Mouse (Mus musculus): ENCODE data around the gene Olfr978.
"Not testable (repeated sequence)": the region's sequence is repeated elsewhere in the genome, so short reads cannot be mapped to it uniquely, and the experiment has no call there.

The Olfr978 gene

GRCm38 (mm10) chr9:39991813-39992212, at the start of gene Olfr978:
TSS of gene Olfr978 (plus strand) at chr9:39992113.
- no peak for DNase-seq (ENCODE audit: low spot score)

DNA sequence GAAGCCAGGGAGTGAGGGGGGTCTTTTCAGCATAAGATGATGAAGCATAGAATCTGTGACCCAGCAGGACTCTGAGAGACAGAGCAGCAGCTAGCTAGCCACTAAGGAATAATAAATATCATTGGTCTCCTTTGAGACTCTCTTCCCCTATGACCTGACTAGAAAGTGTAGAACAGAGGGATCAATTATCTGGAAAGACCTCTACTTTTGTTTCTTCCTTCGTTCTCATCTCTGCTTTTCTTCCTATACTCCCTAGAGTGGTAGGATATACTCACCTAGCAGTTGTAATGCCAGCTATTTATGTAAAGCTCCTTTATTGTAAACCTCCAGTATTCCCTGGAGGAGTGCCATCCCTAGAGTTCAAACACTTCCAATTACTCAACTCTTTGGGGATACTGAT, 40.0 kb upstream of the Olfr978 start, which contains the start of gene Olfr975:
Gene Olfr975 (minus strand): TSS at position 101 of the 400 bp plus-strand sequence.
- no peak for DNase-seq (ENCODE audit: low spot score)

DNA sequence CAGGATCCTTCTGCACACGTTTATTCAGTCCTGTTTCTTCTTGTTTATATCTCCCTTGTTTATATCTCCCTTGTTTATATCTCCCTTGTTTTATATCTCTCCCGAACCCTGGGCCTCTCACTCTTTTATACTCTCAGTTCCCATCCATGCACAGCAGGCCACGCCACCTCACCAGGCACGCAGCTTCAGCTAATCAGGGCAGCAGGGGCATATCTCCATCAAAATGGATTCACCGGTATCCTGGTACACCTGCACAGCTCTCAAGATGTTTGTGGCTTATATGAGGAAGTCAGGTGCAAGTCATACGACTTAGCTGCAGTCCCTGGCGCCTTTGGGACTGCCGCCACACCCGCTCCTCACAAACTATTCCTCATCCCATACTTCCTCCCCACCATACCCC, 30.9 kb upstream of the Olfr978 start, which contains the start of gene Olfr976:
Gene Olfr976 (minus strand): TSS at position 101 of the 400 bp plus-strand sequence.
- DNase-seq (ENCODE audit: low spot score): not testable (repeated sequence)

- DNase-seq (ENCODE audit: low spot score): not testable (repeated sequence)
Observed at GRCm38 (mm10) chr9:39976581-39977145, 15.2 kb upstream of the Olfr978 start.

DNA sequence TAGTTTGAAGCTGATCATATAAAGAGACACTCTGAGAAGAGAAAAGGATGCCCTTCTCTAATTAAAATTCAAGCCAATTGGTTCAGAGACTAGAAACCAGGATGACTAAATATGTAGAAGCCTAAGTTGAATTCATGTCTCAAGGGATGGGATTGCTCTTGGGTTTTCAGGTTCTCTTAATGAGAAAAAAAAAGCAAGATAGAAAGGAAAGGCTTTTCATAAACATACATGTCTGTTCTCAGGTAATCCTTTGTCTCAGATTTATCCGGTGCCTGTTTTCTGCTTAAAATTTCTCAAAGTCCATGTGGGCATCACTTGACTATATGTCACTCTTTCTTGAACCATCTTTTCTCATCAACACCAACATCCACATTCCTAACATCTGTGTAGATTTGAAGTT, 11.5 kb downstream of the Olfr978 start, which contains the start of gene Olfr979:
Gene Olfr979 (minus strand): TSS at position 101 of the 400 bp plus-strand sequence.
- no peak for DNase-seq (ENCODE audit: low spot score)

DNA sequence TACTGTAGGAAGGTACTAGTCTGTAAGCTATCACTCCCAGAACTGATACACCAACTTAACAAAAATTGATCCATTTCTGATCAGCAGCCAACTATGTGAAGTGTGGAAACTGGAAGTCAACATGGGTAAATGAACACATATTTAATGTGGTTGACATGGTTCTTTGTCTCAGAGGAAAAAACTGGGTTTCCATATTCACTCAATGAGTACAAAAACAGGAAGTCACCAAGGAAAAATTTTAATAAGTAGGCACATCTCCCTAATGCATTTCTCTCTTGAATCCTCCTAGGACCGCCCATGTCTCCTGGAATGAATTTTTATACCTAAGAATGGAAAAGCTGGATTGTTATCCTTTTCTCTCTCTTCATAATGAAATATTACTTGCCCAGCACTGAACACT, 17.6 kb downstream of the Olfr978 start, which contains the start of gene Olfr980:
Gene Olfr980 (minus strand): TSS at position 101 of the 400 bp plus-strand sequence.
- no peak for DNase-seq (ENCODE audit: low spot score)

GRCm38 (mm10) chr9:40021164-40021563, 29.3 kb downstream of the Olfr978 start, which contains the start of gene Olfr981:
TSS of gene Olfr981 (plus strand) at chr9:40021464.
- DNase-seq (ENCODE audit: low spot score): no peak

Measured in embryo, embryonic 10 days (tissue).